Mouse (Mus musculus): ENCODE results near the gene Tom1l2. TPM values are rescaled to one million over a fixed set of nuclear protein-coding genes. Genes with fewer than 3 reads are reported as not detected.
A peak's percentile ranks its signal among the peaks of the same experiment; 100 is the strongest.

Gene Tom1l2
- total and polyA plus RNA-seq, 2 experiments from 2014 or later = 31.3 to 77.3 TPM

DNA sequence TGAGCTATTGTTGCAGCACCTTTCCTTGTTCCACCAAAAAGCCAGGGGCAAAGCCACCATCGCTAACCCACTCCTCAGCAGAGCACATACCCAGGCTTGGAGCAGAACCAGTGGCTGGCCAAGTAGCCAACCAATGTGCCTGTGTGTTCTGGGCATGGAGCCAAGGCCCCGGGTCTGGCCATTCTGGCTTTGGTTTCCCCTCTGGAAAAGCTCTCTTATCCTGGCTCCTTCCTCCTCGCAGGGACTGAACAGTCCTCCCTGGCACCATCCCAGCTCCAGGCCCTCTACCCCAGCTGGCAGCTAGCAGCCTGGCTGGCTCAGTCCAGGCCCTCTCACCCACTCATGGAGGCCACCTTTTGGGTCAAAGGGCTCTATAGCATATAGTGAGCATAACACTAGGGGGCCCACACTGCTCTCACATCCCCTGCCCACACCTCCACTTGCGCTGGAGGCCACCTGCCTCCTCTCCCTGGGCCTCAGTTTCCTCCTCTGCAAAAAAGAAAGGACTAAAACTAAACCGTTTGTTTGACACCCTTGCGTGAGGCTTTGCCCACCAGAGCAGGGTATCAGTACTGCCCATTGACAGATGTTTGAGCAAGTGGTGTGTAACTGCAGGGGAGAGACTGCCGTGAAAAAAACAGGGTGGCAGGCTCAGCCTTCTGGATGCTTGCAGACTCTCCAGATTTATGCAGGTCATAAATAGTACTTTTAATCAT lies 143.3 kb downstream of the Tom1l2 start:
- 16% methylated on average over 7 of the region's 7 CpGs for WGBS
- 0 out of 2 replicates have a peak, but pooled peaks have one; percentile 12 for TF ChIP-seq CTCF (IDR thresholded peaks at IDR 0.05; ENCODE audit: low read depth)
- TF ChIP-seq EP300 (IDR thresholded peaks at IDR 0.05; ENCODE audit: low read depth) = 0 out of 2 replicates have a peak, but pooled peaks have one; percentile 24
- Histone ChIP-seq H3K4me2 (ENCODE audit: low read depth, low read length) (peak overlapping the region; percentile 88), H3K27me3 (ENCODE audit: control insufficient read depth, insufficient read depth, low read length) (no peaks in the 10 kb centered on the region), H3K36me3 (replicated peaks; ENCODE audit: control insufficient read depth, insufficient read depth, low read length) (peaks cover 28% of the 10 kb centered on the region), H3K4me3 (ENCODE audit: low read depth, low read length) (peak overlapping the region; percentile 52), H3K4me1 (ENCODE audit: control insufficient read depth, insufficient read depth) (peaks cover 35% of the 10 kb centered on the region), H3K27ac (ENCODE audit: low read depth) (peak overlapping the region; percentile 84), H3K9ac (replicated peaks; ENCODE audit: low read depth, low read length) (peak overlapping the region; percentile 52; the same call in 1 of the 2 replicates), H3K9me3 (replicated peaks; ENCODE audit: control insufficient read depth, low read length) (no peaks in the 10 kb centered on the region)
- peak; percentile 66 for ATAC-seq (ENCODE audit: insufficient read depth, low read depth)
- DNase-seq (ENCODE audit: low spot score) = peak; percentile 86

DNA sequence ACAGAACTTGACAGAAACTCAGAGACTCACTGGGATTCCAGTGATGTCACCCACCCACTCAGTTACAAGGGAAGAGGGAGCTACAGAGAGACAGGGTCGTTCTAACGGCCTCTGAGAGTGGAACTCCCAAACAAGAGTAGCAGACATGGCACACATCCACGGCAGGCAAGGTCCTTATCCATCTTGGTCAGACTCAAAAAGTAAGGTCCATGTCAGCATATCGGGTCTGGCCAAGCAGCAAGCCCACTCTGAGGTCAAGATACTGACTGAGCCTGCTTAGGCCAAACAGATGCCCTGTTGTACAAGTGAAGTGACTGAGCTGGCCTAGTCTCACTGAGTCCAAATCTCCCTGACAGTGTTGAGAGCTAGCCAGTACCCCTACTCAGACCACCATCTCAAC lies 144.0 kb downstream of the Tom1l2 start:
- H3K9me3 ChIP-seq (replicated peaks; ENCODE audit: control insufficient read depth, low read length) = no peaks in the 10 kb centered on the region
- DNase-seq (ENCODE audit: low spot score) (no peak), ATAC-seq (ENCODE audit: insufficient read depth, low read depth) (no peak)
- peaks cover 35% of the 10 kb centered on the region for H3K4me1 ChIP-seq (ENCODE audit: control insufficient read depth, insufficient read depth)
- H3K27me3 ChIP-seq (ENCODE audit: control insufficient read depth, insufficient read depth, low read length) = no peaks in the 10 kb centered on the region
- peak overlapping the region; percentile 84 for H3K27ac ChIP-seq (ENCODE audit: low read depth)
- peak overlapping the region; percentile 52 for H3K9ac ChIP-seq (replicated peaks; ENCODE audit: low read depth, low read length)
- 20% methylated on average over 4 of the region's 4 CpGs for WGBS
- peak overlapping the region; percentile 52 for H3K4me3 ChIP-seq (ENCODE audit: low read depth, low read length)
- TF ChIP-seq EP300 (IDR thresholded peaks at IDR 0.05; ENCODE audit: low read depth) = no peak
- TF ChIP-seq CTCF (IDR thresholded peaks at IDR 0.05; ENCODE audit: low read depth) = no peak
- peak overlapping the region; percentile 88 for H3K4me2 ChIP-seq (ENCODE audit: low read depth, low read length)
- peaks cover 35% of the 10 kb centered on the region for H3K36me3 ChIP-seq (replicated peaks; ENCODE audit: control insufficient read depth, insufficient read depth, low read length)

DNA sequence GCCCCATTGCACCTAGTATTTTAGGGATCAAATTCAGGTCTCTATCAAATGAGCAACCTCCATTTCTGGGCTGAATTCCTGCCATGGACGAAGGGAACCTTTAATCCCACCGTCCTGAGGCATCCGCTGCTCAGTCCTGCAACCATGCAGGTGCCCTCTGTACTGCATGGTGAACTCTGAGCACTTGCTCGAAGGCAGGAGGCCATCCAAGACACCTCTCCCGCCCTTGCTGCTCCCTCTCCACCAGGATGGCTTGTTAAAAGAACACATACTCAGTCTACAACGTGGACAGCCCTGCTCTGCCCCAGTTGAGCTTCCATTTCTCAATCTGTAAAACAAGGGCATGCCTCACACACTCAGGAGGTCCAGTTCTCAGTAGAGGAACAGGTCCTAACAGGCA lies 144.5 kb downstream of the Tom1l2 start:
- no peak for DNase-seq (ENCODE audit: low spot score)
- H3K9ac ChIP-seq (replicated peaks; ENCODE audit: low read depth, low read length) = peak overlapping the region; percentile 52
- H3K36me3 ChIP-seq (replicated peaks; ENCODE audit: control insufficient read depth, insufficient read depth, low read length) = peaks cover 40% of the 10 kb centered on the region
- H3K4me3 ChIP-seq (ENCODE audit: low read depth, low read length) = peak overlapping the region; percentile 52; the same call in 1 of the 2 replicates
- H3K27me3 ChIP-seq (ENCODE audit: control insufficient read depth, insufficient read depth, low read length) = no peaks in the 10 kb centered on the region
- no peak for TF ChIP-seq EP300 (IDR thresholded peaks at IDR 0.05; ENCODE audit: low read depth)
- TF ChIP-seq CTCF (IDR thresholded peaks at IDR 0.05; ENCODE audit: low read depth) = no peak
- H3K9me3 ChIP-seq (replicated peaks; ENCODE audit: control insufficient read depth, low read length) = no peaks in the 10 kb centered on the region
- peaks cover 35% of the 10 kb centered on the region for H3K4me1 ChIP-seq (ENCODE audit: control insufficient read depth, insufficient read depth)
- ATAC-seq (ENCODE audit: insufficient read depth, low read depth) = no peak
- peak overlapping the region; percentile 88 for H3K4me2 ChIP-seq (ENCODE audit: low read depth, low read length)
- WGBS = 54% methylated on average over 6 of the region's 6 CpGs
- H3K27ac ChIP-seq (ENCODE audit: low read depth) = peak overlapping the region; percentile 84

DNA sequence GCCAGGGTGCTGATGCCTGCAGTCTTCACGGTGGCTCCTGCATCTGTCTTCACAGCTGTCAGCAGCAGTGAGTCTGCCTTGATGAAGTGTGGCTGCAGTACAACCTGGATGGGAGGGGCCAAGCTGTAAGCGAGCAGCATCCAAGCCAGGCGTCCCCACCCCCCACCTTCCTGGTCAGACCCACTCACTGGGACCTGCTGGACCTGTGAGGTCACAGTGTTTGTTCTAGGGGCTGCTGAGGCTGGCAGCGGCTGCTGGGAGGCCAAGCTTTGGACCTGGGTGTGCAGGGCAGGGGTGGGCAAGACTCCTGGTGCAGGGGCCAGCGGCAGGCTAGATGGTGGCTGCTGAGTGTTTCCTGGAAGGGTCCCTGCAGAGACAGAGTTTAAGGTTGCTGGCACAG lies 146.5 kb downstream of the Tom1l2 start:
- Histone ChIP-seq H3K4me2 (ENCODE audit: low read depth, low read length) (no peak overlapping the region), H3K4me3 (ENCODE audit: low read depth, low read length) (no peak overlapping the region), H3K9ac (replicated peaks; ENCODE audit: low read depth, low read length) (no peak overlapping the region), H3K36me3 (replicated peaks; ENCODE audit: control insufficient read depth, insufficient read depth, low read length) (peaks cover 60% of the 10 kb centered on the region), H3K27ac (ENCODE audit: low read depth) (no peak overlapping the region), H3K4me1 (ENCODE audit: control insufficient read depth, insufficient read depth) (peaks cover 32% of the 10 kb centered on the region), H3K9me3 (replicated peaks; ENCODE audit: control insufficient read depth, low read length) (no peaks in the 10 kb centered on the region), H3K27me3 (ENCODE audit: control insufficient read depth, insufficient read depth, low read length) (no peaks in the 10 kb centered on the region)
- no peak for DNase-seq (ENCODE audit: low spot score)
- TF ChIP-seq CTCF (IDR thresholded peaks at IDR 0.05; ENCODE audit: low read depth) = no peak
- no peak for TF ChIP-seq EP300 (IDR thresholded peaks at IDR 0.05; ENCODE audit: low read depth)
- ATAC-seq (ENCODE audit: insufficient read depth, low read depth) = no peak
- WGBS = 62% methylated on average over 5 of the region's 5 CpGs

DNA sequence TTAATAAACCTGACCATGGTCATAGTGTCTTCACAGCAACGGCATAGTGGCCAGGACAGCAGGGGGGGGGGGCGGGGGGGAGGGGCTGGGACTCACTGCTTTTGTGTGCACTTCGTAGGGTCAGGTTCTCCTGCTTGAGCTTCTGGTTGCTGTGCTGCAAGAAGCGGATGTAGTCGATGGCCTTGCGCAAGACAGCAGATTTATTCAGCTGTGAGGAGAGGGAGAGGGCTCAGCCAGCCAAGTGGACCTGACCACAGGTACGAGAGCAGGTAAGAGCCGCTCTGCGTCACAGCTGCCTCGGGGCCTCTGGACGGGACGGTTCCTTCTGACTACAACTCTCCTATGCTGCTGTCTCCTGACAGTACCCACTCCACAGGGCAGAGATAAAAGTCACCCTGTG lies 147.7 kb downstream of the Tom1l2 start:
- H3K27me3 ChIP-seq (ENCODE audit: control insufficient read depth, insufficient read depth, low read length) = no peaks in the 10 kb centered on the region
- H3K9me3 ChIP-seq (replicated peaks; ENCODE audit: control insufficient read depth, low read length) = no peaks in the 10 kb centered on the region
- H3K4me3 ChIP-seq (ENCODE audit: low read depth, low read length) = no peak overlapping the region
- DNase-seq (ENCODE audit: low spot score) (no peak), ATAC-seq (ENCODE audit: insufficient read depth, low read depth) (no peak)
- WGBS = 83% methylated on average over 12 of the region's 12 CpGs
- no peak overlapping the region for H3K27ac ChIP-seq (ENCODE audit: low read depth)
- H3K9ac ChIP-seq (replicated peaks; ENCODE audit: low read depth, low read length) = no peak overlapping the region
- H3K4me1 ChIP-seq (ENCODE audit: control insufficient read depth, insufficient read depth) = peaks cover 24% of the 10 kb centered on the region
- TF ChIP-seq EP300 (IDR thresholded peaks at IDR 0.05; ENCODE audit: low read depth) = no peak
- H3K36me3 ChIP-seq (replicated peaks; ENCODE audit: control insufficient read depth, insufficient read depth, low read length) = peaks cover 72% of the 10 kb centered on the region
- no peak overlapping the region for H3K4me2 ChIP-seq (ENCODE audit: low read depth, low read length)
